Comparison of ENCODE assay signal across 10 mouse cellular contexts in genomic region chr10:86321194-86321593, GRCm38 (mm10). TPM values are rescaled to one million over a fixed set of nuclear protein-coding genes. Genes with fewer than 3 reads are reported as not detected.
DNase-seq lines count a peak whose midpoint lies in the region; ATAC-seq lines count a peak whose summit lies in the region.
"Had no signal": no experiment of that assay in that cellular context is flagged by ENCODE, and none has a peak within 500 bp of the region (broad histone marks: within the 10 kb centered on the region; RNA-seq: fewer than 3 reads in every experiment).

No protein-coding gene starts in this region.

- H3K27ac ChIP-seq in heart, embryonic 13.5 days (replicated peaks) = 0 out of 2 replicates have a peak overlapping the region, but pooled peaks have one; percentile 8
- H3K27ac ChIP-seq in forebrain, embryonic 15.5 days (replicated peaks) = peak overlapping the region; percentile 50
- H3K27ac ChIP-seq: midbrain, embryonic 12.5 days had no signal

- no peak overlapping the region for H3K4me3 ChIP-seq in heart, embryonic 13.5 days
- H3K4me3 ChIP-seq in forebrain, embryonic 15.5 days = no peak overlapping the region
- H3K4me3 ChIP-seq: midbrain, embryonic 12.5 days had no signal

- intact Hi-C loops in heart, postnatal 36 days (cut with DNase I) = no loop called here

- 70% methylated on average over 8 of the region's 8 CpGs for WGBS in heart, embryonic 13.5 days
- 58% methylated on average over 8 of the region's 8 CpGs for WGBS in forebrain, embryonic 15.5 days

- peaks cover 17% of the 10 kb centered on the region for H3K36me3 ChIP-seq in heart, embryonic 13.5 days
- no peaks in the 10 kb centered on the region for H3K36me3 ChIP-seq in forebrain, embryonic 15.5 days
- H3K36me3 ChIP-seq: midbrain, embryonic 12.5 days had no signal

- peaks cover 53% of the 10 kb centered on the region for H3K4me1 ChIP-seq in heart, embryonic 13.5 days
- peaks cover 26% of the 10 kb centered on the region for H3K4me1 ChIP-seq in forebrain, embryonic 15.5 days

- no peaks in the 10 kb centered on the region for H3K27me3 ChIP-seq in heart, embryonic 13.5 days (replicated peaks)
- H3K27me3 ChIP-seq in forebrain, embryonic 15.5 days = no peaks in the 10 kb centered on the region
- H3K27me3 ChIP-seq: midbrain, embryonic 12.5 days had no signal

- no peak overlapping the region for H3K4me2 ChIP-seq in heart, embryonic 13.5 days
- H3K4me2 ChIP-seq in forebrain, embryonic 15.5 days (replicated peaks) = no peak overlapping the region
- H3K4me2 ChIP-seq: midbrain, embryonic 12.5 days had no signal

- H3K9me3 ChIP-seq in heart, embryonic 13.5 days = no peaks in the 10 kb centered on the region
- no peaks in the 10 kb centered on the region for H3K9me3 ChIP-seq in forebrain, embryonic 15.5 days
- H3K9me3 ChIP-seq: midbrain, embryonic 12.5 days had no signal

- DNase-seq in heart, postnatal 36 days = no peak
- DNase-seq in layer of hippocampus, postnatal 14 days (ENCODE audit: low spot score in 2 of 2) = peak; percentile 48 to 69
- no peak for DNase-seq in layer of hippocampus, adult 9-10 months (ENCODE audit: low spot score)
- peak; percentile 91 for DNase-seq in skeletal muscle tissue, adult 2 months (ENCODE audit: low read depth, low spot score)
- DNase-seq in adrenal gland, adult 8-10 months = no peak
- DNase-seq: kidney, adult 11 months; lung, postnatal 36 days had no signal

- no peak for ATAC-seq in heart, embryonic 13.5 days (ENCODE audit: extremely low read depth, insufficient number of reproducible peaks, low FRiP score, low TSS enrichment)
- peak; percentile 53 for ATAC-seq in forebrain, embryonic 15.5 days (replicated peaks)

- no peak overlapping the region for H3K9ac ChIP-seq in heart, embryonic 13.5 days
- H3K9ac ChIP-seq in forebrain, embryonic 15.5 days (replicated peaks) = no peak overlapping the region
- H3K9ac ChIP-seq: midbrain, embryonic 12.5 days had no signal

RNA-seq across cellular contexts. Expression of gene Timp3, which starts 21.0 kb away (rescaled TPM):
- 65.6 and 69.3 TPM in 2 replicates for polyA plus RNA-seq in heart, embryonic 13.5 days (2015; fragmentation: Nextera tagmentation; extraction: Ambion mirVana)
- 100 to 1,000 TPM; 165 to 209 TPM for total RNA-seq in heart, postnatal 36 days (2021)
- 10 to 100 TPM; 62.0 to 62.3 TPM for total RNA-seq in layer of hippocampus, postnatal 14 days (2021)
- polyA plus RNA-seq in forebrain, embryonic 15.5 days (2015; fragmentation: Nextera tagmentation; extraction: Ambion mirVana) = 15.8 and 16.9 TPM in 2 replicates
- total RNA-seq in adrenal gland, adult 8-10 months (2022) = 100 to 1,000 TPM; 495 to 753 (median 629) TPM

Comparison
In these comparisons a context has a peak if more than half of its experiments do, and no peak if none do; other contexts are left out.
1. DNase-seq: peak in layer of hippocampus, postnatal 14 days (2 of 2) and skeletal muscle tissue, adult 2 months (single experiment); none in heart, postnatal 36 days (0 of 2), layer of hippocampus, adult 9-10 months (single experiment) and adrenal gland, adult 8-10 months (single experiment).